Mouse (Mus musculus): Measurements from ENCODE around the gene Psg26.
"Not testable (repeated sequence)": the region's sequence is repeated elsewhere in the genome, so short reads cannot be mapped to it uniquely, and the experiment has no call there.

Gene Psg26

GRCm38 (mm10) chr7:18484077-18484476, at the start of gene Psg26:
Gene Psg26 (minus strand): TSS chr7:18484177.
- in situ Hi-C loops (cut with MboI; ENCODE audit: low pct_unique_long_range_greater_than_20kb in 1 of 2, low sequenced_read_pairs in 2 of 2, unreplicated experiment in 1 of 2): no loop called here

GRCm38 (mm10) chr7:18533420-18533819, 49.4 kb upstream of the Psg26 start:
- in situ Hi-C loops (cut with MboI; ENCODE audit: low pct_unique_long_range_greater_than_20kb in 1 of 2, low sequenced_read_pairs in 2 of 2, unreplicated experiment in 1 of 2): no loop called here

DNA sequence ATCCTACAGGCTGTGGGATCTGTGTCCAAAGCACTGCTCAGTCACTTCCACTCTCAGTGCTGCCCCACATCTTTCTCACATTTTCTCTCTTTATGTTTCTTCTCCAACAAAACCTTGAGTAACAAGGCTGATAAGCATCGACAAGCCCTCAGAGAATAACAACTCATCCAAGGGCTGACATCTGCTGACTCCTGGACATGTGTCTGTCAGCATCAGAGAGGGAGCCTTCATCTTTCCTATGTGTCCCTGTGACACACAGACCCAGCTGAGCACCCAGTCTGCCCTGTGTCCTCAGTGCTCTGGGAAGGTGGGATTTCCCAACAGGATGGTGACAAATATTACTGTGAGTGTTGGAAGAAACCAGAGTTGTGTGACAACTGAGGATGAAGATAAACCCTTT, 48.2 kb upstream of the Psg26 start, which contains the start of gene Psg25:
Psg25 (minus strand) TSS at position 101 of the 400 bp plus-strand sequence.
- in situ Hi-C loops (cut with MboI; ENCODE audit: low pct_unique_long_range_greater_than_20kb in 1 of 2, low sequenced_read_pairs in 2 of 2, unreplicated experiment in 1 of 2): no loop called here

DNA sequence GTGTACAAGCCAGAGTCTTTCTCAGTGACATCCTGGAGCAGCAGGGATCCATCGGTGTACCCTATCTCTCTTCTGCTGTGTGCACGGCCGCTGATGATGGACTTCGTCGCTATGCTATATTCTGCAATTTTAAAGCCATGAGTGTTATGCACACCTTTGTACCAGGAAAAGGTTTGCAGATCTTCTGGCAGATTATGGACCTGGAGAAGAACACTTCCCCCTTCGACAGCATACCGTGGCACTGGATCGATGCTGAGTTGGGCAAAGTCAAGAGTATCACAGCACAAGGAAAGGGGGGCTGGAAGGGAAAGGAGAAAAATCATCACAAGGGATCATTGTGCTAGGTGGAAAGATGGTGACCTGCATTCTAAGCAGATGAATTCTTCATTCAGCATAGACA, 40.7 kb upstream of the Psg26 start:
- in situ Hi-C loops (cut with MboI; ENCODE audit: low pct_unique_long_range_greater_than_20kb in 1 of 2, low sequenced_read_pairs in 2 of 2, unreplicated experiment in 1 of 2): no loop called here

DNA sequence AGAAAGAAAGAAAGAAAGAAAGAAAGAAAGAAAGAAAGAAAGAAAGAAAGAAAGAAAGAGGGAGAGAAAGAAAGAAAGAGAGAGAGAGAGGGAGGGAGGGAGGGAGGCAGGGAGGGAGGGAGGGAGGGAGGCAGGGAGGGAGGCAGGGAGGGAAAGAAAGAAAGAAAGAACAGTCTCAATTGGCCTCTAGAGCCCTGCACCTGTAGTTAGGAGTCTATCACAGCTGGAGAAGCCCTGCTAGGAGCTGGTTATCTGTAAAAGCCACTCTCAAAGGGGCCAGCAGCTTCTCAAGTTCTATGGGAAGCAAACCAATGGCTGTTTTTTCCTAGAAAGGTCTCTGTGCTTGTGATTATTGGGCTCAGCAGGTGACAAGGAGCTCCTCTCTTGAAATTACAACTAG, 28.9 kb upstream of the Psg26 start:
- in situ Hi-C loops (cut with MboI; ENCODE audit: low pct_unique_long_range_greater_than_20kb in 1 of 2, low sequenced_read_pairs in 2 of 2, unreplicated experiment in 1 of 2): not testable (repeated sequence)

- in situ Hi-C loops (cut with MboI; ENCODE audit: low pct_unique_long_range_greater_than_20kb in 1 of 2, low sequenced_read_pairs in 2 of 2, unreplicated experiment in 1 of 2): not testable (repeated sequence)
Measured at GRCm38 (mm10) chr7:18512417-18512816, 28.4 kb upstream of the Psg26 start.

GRCm38 (mm10) chr7:18511479-18511878, 27.5 kb upstream of the Psg26 start:
- in situ Hi-C loops (cut with MboI; ENCODE audit: low pct_unique_long_range_greater_than_20kb in 1 of 2, low sequenced_read_pairs in 2 of 2, unreplicated experiment in 1 of 2): no loop called here

DNA sequence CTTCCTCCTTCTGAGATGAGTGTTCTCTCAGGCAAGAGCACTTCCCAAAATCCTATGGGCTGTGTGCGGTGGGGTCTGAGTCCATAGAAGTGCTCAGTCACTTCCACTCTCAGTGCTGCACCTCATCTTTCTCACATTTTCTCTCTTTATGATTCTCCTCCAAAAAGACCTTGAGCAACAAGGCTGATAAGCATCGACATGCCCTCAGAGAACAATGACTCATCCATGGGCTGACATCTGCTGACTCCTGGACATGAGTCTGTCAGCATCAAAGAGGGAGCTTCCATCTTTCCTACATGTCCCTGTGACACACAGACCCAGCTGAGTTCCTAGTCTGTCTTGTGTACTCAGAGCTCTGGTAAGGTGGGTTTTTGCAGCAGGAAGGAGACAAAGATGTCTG, 52.0 kb downstream of the Psg26 start, which contains the start of gene Psg28:
Psg28 (minus strand) TSS at position 101 of the 400 bp plus-strand sequence.
- in situ Hi-C loops (cut with MboI; ENCODE audit: low pct_unique_long_range_greater_than_20kb in 1 of 2, low sequenced_read_pairs in 2 of 2, unreplicated experiment in 1 of 2): loop anchor here (5.0 kb wide), 1 partner anchor 55 kb away; no protein-coding TSS in a partner anchor

Data from mouse embryonic stem cell (cell line).